Mouse (Mus musculus): ENCODE measurements at regions not wholly inside any gene's neighbourhood (a gene's known extent, or its start where the extent isn't known, plus 50 kb on each side); places are given as distances from the start of the nearest gene placed in this dataset.

GRCm38 (mm10) chr1:81444181-81444580 is 367.4 kb downstream of the Nyap2 start:
- DNase-seq (ENCODE audit: low spot score in 2 of 2): peak in 1 of 2 experiments; percentile 2
